Mouse (Mus musculus) cerebellum, adult 2 months (tissue): ENCODE data around the gene Rab5b.

Source experiments
- CTCF ChIP-seq: fragments of 200-500 bp; IDR thresholded peaks from 2 replicates; pipeline ENCODE4 v1.5.1; 2011; ENCODE audit warnings: low read depth, mild to moderate bottlenecking, control low read depth, low read length, moderate library complexity, borderline replicate concordance; ENCODE audit not compliant: insufficient read depth
- POLR2A ChIP-seq: fragments of 200-500 bp; IDR thresholded peaks from 2 replicates; pipeline ENCODE4 v1.6.1; 2011; ENCODE audit warnings: low read length, control low read depth, borderline replicate concordance; ENCODE audit not compliant: insufficient read depth

GRCm38 (mm10) chr10:128646139-128647089, 49.6 kb downstream of the Rab5b start:
- TF ChIP-seq POLR2A: no peak
- no peak for TF ChIP-seq CTCF
